Mouse (Mus musculus) MEL (cell line): ENCODE data around the gene Men1.

ENCODE experiments used
- CTCF ChIP-seq, 3 experiments: IDR thresholded peaks in 2 of 3; conservative IDR thresholded peaks in 1 of 3; 2 replicates each; pipeline ENCODE4 v1.5.1; 2011 to 2012; ENCODE audit warnings: low read length in 3 of 3, low read depth in 2 of 3, mild to moderate bottlenecking in 2 of 3, improper control_type of control experiment in 1 of 3, inconsistent platforms in 1 of 3, mixed read lengths in 1 of 3, moderate library complexity in 1 of 3; ENCODE audit not compliant: control insufficient read depth in 1 of 3, insufficient read depth in 1 of 3, poor library complexity in 1 of 3, severe bottlenecking in 1 of 3
- MAX ChIP-seq: IDR thresholded peaks from 2 replicates; pipeline ENCODE4 v1.6.1; 2011; ENCODE audit warnings: low read length, improper control_type of control experiment
- RAD21 ChIP-seq: IDR thresholded peaks from 2 replicates; pipeline ENCODE4 v1.6.1; 2011; ENCODE audit warnings: mild to moderate bottlenecking, low read depth, low read length, improper control_type of control experiment
- RCOR1 ChIP-seq: IDR thresholded peaks from 2 replicates; pipeline ENCODE4 v1.6.1; 2012; ENCODE audit warnings: low read depth, mild to moderate bottlenecking, inconsistent platforms, low read length, improper control_type of control experiment
- TCF12 ChIP-seq: IDR thresholded peaks from 2 replicates; pipeline ENCODE4 v1.6.1; 2014; ENCODE audit warnings: low read depth, mild to moderate bottlenecking, inconsistent platforms, low read length, improper control_type of control experiment, moderate library complexity

DNA sequence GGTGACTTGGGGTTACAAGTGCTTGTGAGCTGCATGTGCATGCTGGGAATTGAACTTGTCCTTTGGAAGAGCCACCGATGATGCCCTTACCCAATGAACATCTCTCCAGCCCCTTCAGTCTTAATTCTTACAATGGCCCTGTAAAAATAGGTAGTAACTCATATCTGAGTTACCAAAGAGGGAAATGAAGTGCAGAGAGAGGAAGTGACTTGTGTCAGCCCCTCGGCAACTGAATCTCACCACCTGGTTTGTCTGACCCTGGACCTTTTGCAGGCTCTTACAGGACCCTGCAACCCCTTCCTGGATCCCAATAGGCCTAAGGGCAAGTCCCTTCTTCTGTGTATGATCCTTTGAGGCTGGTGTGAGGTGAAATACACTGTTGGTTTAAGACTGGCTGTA lies 17.3 kb downstream of the Men1 start:
- TF ChIP-seq MAX (no peak), CTCF (IDR thresholded peaks at IDR 0.05 in 2 of 3, conservative IDR thresholded peaks at IDR 0.05 in 1 of 3; ENCODE audit: control insufficient read depth in 1 of 3, insufficient read depth in 1 of 3, low read depth in 2 of 3, low read length in 3 of 3, poor library complexity in 1 of 3, severe bottlenecking in 1 of 3) (no peak), TCF12 (no peak), RAD21 (no peak), RCOR1 (no peak)
